Mouse (Mus musculus): ENCODE measurements around the gene Eps8l2. TPM values are rescaled to one million over a fixed set of nuclear protein-coding genes. Genes with fewer than 3 reads are reported as not detected.
"Not testable (repeated sequence)": the region's sequence is repeated elsewhere in the genome, so short reads cannot be mapped to it uniquely, and the experiment has no call there.

Eps8l2 gene
- polyA plus RNA-seq, 1 experiment = not detected

- Histone ChIP-seq H3K4me3 (ENCODE audit: insufficient read depth, low read length) (no peak overlapping the region), H3K27ac (ENCODE audit: insufficient read depth, low read depth, low read length) (no peak overlapping the region), H3K4me1 (ENCODE audit: control insufficient read depth, insufficient read depth, low read length) (peaks cover 14% of the 10 kb centered on the region)
- no peak for TF ChIP-seq POLR2A (IDR thresholded peaks at IDR 0.05; ENCODE audit: borderline replicate concordance, low read depth, low read length)
- TF ChIP-seq CTCF (IDR thresholded peaks at IDR 0.05; ENCODE audit: low read depth, low read length) = no peak
Observed at GRCm38 (mm10) chr7:141395348-141395747, 56.7 kb downstream of the Eps8l2 start.

DNA sequence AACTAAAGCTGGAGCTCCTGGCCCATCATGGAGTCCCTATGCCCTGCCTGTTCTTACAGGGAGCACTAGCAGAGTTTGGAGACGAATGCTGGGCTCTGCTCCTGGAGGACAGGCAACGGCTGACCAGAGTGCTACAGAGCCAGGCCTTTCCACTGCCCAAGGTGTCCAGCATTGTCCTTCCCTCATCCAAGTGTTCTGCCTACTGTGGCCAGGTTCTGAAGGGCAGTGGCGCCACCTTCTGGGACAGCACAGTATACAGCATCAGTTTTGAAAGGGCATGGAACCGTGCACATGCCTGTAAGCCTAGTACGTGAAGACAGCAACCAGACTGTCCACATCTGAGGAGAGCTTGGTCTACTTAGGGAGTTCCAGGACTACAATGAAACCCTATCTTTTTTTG, 64.6 kb downstream of the Eps8l2 start:
- Histone ChIP-seq H3K4me3 (ENCODE audit: insufficient read depth, low read length) (no peak overlapping the region), H3K4me1 (ENCODE audit: control insufficient read depth, insufficient read depth, low read length) (no peaks in the 10 kb centered on the region), H3K27ac (ENCODE audit: insufficient read depth, low read depth, low read length) (no peak overlapping the region)
- TF ChIP-seq POLR2A (IDR thresholded peaks at IDR 0.05; ENCODE audit: borderline replicate concordance, low read depth, low read length) = no peak
- peak; percentile 48; the same call in 1 of the 2 replicates for TF ChIP-seq CTCF (IDR thresholded peaks at IDR 0.05; ENCODE audit: low read depth, low read length)

- Histone ChIP-seq H3K4me3 (ENCODE audit: insufficient read depth, low read length) (no peak overlapping the region), H3K4me1 (ENCODE audit: control insufficient read depth, insufficient read depth, low read length) (peaks cover 4% of the 10 kb centered on the region), H3K27ac (ENCODE audit: insufficient read depth, low read depth, low read length) (no peak overlapping the region)
- TF ChIP-seq POLR2A (IDR thresholded peaks at IDR 0.05; ENCODE audit: borderline replicate concordance, low read depth, low read length) (no peak), CTCF (IDR thresholded peaks at IDR 0.05; ENCODE audit: low read depth, low read length) (no peak)
Observed at GRCm38 (mm10) chr7:141405466-141405865, 66.8 kb downstream of the Eps8l2 start.

GRCm38 (mm10) chr7:141407670-141408069, 69.0 kb downstream of the Eps8l2 start:
- H3K27ac ChIP-seq (ENCODE audit: insufficient read depth, low read depth, low read length); H3K4me1 ChIP-seq (ENCODE audit: control insufficient read depth, insufficient read depth, low read length); H3K4me3 ChIP-seq (ENCODE audit: insufficient read depth, low read length): not testable (repeated sequence)

DNA sequence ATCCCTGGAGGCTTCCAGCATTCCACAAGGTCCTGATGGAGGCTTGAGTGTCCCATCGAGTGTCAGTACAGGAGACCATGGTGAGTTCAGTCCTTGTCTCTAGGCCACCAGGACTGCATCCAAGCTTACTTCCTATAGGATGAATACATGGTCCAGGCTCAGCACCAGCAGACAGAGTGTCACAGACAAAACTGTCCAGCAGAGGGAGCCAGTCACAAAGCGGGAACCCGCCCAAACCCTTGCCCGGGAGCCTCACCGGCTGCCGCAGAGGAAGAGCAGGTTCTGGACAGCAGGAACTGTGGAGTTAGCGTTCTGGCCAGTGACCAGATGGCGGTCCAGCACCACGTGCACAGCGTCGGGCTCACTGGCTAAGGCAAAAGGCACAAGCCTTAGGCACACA, 70.2 kb downstream of the Eps8l2 start:
- Histone ChIP-seq H3K4me3 (ENCODE audit: insufficient read depth, low read length) (no peak overlapping the region), H3K4me1 (ENCODE audit: control insufficient read depth, insufficient read depth, low read length) (peaks cover 4% of the 10 kb centered on the region), H3K27ac (ENCODE audit: insufficient read depth, low read depth, low read length) (no peak overlapping the region)
- TF ChIP-seq POLR2A (IDR thresholded peaks at IDR 0.05; ENCODE audit: borderline replicate concordance, low read depth, low read length) (no peak), CTCF (IDR thresholded peaks at IDR 0.05; ENCODE audit: low read depth, low read length) (peak; percentile 39; the same call in 1 of the 2 replicates)

- Histone ChIP-seq H3K27ac (ENCODE audit: insufficient read depth, low read depth, low read length) (no peak overlapping the region), H3K4me3 (ENCODE audit: insufficient read depth, low read length) (no peak overlapping the region), H3K4me1 (ENCODE audit: control insufficient read depth, insufficient read depth, low read length) (peaks cover 9% of the 10 kb centered on the region)
- TF ChIP-seq POLR2A (IDR thresholded peaks at IDR 0.05; ENCODE audit: borderline replicate concordance, low read depth, low read length) (no peak), CTCF (IDR thresholded peaks at IDR 0.05; ENCODE audit: low read depth, low read length) (no peak)
Observed at GRCm38 (mm10) chr7:141410631-141411030, 72.0 kb downstream of the Eps8l2 start.

DNA sequence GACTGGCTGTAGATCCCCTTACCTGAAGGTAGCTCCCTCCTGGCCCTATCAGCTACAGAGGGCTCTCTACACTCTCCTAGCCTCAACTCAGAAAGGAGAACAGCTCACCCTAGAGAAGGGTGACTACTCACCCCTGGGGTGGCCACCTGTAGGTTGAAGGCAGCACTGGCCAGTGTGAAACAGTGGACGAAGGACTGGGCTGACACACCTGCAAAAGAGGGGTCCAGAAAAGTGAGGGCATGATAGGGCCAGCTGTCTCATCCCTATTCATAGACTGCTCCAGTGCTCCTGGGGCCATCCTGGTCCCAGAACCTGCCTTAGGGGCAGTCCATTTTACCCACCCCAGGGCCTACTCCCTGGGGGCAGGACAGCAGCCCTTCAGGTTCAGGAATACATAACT, 73.0 kb downstream of the Eps8l2 start:
- Histone ChIP-seq H3K4me3 (ENCODE audit: insufficient read depth, low read length) (no peak overlapping the region), H3K27ac (ENCODE audit: insufficient read depth, low read depth, low read length) (no peak overlapping the region), H3K4me1 (ENCODE audit: control insufficient read depth, insufficient read depth, low read length) (peaks cover 9% of the 10 kb centered on the region)
- TF ChIP-seq CTCF (IDR thresholded peaks at IDR 0.05; ENCODE audit: low read depth, low read length) = no peak
- no peak for TF ChIP-seq POLR2A (IDR thresholded peaks at IDR 0.05; ENCODE audit: borderline replicate concordance, low read depth, low read length)

Other genes with a start within 250 kb of the Eps8l2 start
- gene Sigirr, start 238.3 kb upstream of the Eps8l2 start, polyA plus RNA-seq (2012; ENCODE audit: insufficient read depth, insufficient read length, missing spikeins) = 1.6 and 3.9 TPM in 2 replicates
- not detected in 2 replicates for gene Ano9, start 221.1 kb upstream of the Eps8l2 start, polyA plus RNA-seq (2012; ENCODE audit: insufficient read depth, insufficient read length, missing spikeins)
- gene Ptdss2, start 216.5 kb upstream of the Eps8l2 start, polyA plus RNA-seq (2012; ENCODE audit: insufficient read depth, insufficient read length, missing spikeins) = 20.7 and 21.5 TPM in 2 replicates
- gene Rnh1, start 166.0 kb upstream of the Eps8l2 start, polyA plus RNA-seq (2012; ENCODE audit: insufficient read depth, insufficient read length, missing spikeins) = 131 and 141 TPM in 2 replicates
- 29.7 and 36.1 TPM in 2 replicates for gene Hras, start 144.9 kb upstream of the Eps8l2 start, polyA plus RNA-seq (2012; ENCODE audit: insufficient read depth, insufficient read length, missing spikeins)
- gene Lrrc56, start 144.7 kb upstream of the Eps8l2 start, polyA plus RNA-seq (2012; ENCODE audit: insufficient read depth, insufficient read length, missing spikeins) = 3.4 and 4.1 TPM in 2 replicates
- gene Lmntd2, start 124.8 kb upstream of the Eps8l2 start, polyA plus RNA-seq (2012; ENCODE audit: insufficient read depth, insufficient read length, missing spikeins) = 0.88 TPM in 1 of 2 replicates, not detected in the other
- gene Rassf7, start 123.0 kb upstream of the Eps8l2 start, polyA plus RNA-seq (2012; ENCODE audit: insufficient read depth, insufficient read length, missing spikeins) = 3.5 and 3.9 TPM in 2 replicates
- 36.2 and 45.2 TPM in 2 replicates for gene Phrf1, start 110.1 kb upstream of the Eps8l2 start, polyA plus RNA-seq (2012; ENCODE audit: insufficient read depth, insufficient read length, missing spikeins)
- 164 and 168 TPM in 2 replicates for gene Irf7, start 72.4 kb upstream of the Eps8l2 start, polyA plus RNA-seq (2012; ENCODE audit: insufficient read depth, insufficient read length, missing spikeins)
- gene Cdhr5, start 62.1 kb upstream of the Eps8l2 start, polyA plus RNA-seq (2012; ENCODE audit: insufficient read depth, insufficient read length, missing spikeins) = not detected in 2 replicates
- gene Sct, start 59.7 kb upstream of the Eps8l2 start, polyA plus RNA-seq (2012; ENCODE audit: insufficient read depth, insufficient read length, missing spikeins) = not detected in 2 replicates
- gene Drd4, start 46.9 kb upstream of the Eps8l2 start, polyA plus RNA-seq (2012; ENCODE audit: insufficient read depth, insufficient read length, missing spikeins) = not detected in 2 replicates
- gene Deaf1, start 11.2 kb upstream of the Eps8l2 start, polyA plus RNA-seq (2012; ENCODE audit: insufficient read depth, insufficient read length, missing spikeins) = 27.3 and 37.4 TPM in 2 replicates
- gene Tmem80, start 11.1 kb upstream of the Eps8l2 start, polyA plus RNA-seq (2012; ENCODE audit: insufficient read depth, insufficient read length, missing spikeins) = 29.8 and 37.8 TPM in 2 replicates
- gene Taldo1, start 53.3 kb downstream of the Eps8l2 start, polyA plus RNA-seq (2012; ENCODE audit: insufficient read depth, insufficient read length, missing spikeins) = 422 and 438 TPM in 2 replicates
- 45.8 and 50.5 TPM in 2 replicates for gene Gatd1, start 75.3 kb downstream of the Eps8l2 start, polyA plus RNA-seq (2012; ENCODE audit: insufficient read depth, insufficient read length, missing spikeins)
- not detected in 2 replicates for gene Cend1, start 90.6 kb downstream of the Eps8l2 start, polyA plus RNA-seq (2012; ENCODE audit: insufficient read depth, insufficient read length, missing spikeins)
- gene Slc25a22, start 99.0 kb downstream of the Eps8l2 start, polyA plus RNA-seq (2012; ENCODE audit: insufficient read depth, insufficient read length, missing spikeins) = 21.4 and 24.8 TPM in 2 replicates
- gene Pidd1, start 105.1 kb downstream of the Eps8l2 start, polyA plus RNA-seq (2012; ENCODE audit: insufficient read depth, insufficient read length, missing spikeins) = 4.0 and 5.6 TPM in 2 replicates
- 2,115 and 2,403 TPM in 2 replicates for gene Rplp2, start 108.5 kb downstream of the Eps8l2 start, polyA plus RNA-seq (2012; ENCODE audit: insufficient read depth, insufficient read length, missing spikeins)
- 92.9 and 94.0 TPM in 2 replicates for gene Pnpla2, start 116.3 kb downstream of the Eps8l2 start, polyA plus RNA-seq (2012; ENCODE audit: insufficient read depth, insufficient read length, missing spikeins)
- gene Cracr2b, start 122.2 kb downstream of the Eps8l2 start, polyA plus RNA-seq (2012; ENCODE audit: insufficient read depth, insufficient read length, missing spikeins) = 66.8 and 69.6 TPM in 2 replicates
- gene Cd151, start 128.5 kb downstream of the Eps8l2 start, polyA plus RNA-seq (2012; ENCODE audit: insufficient read depth, insufficient read length, missing spikeins) = 49.5 and 57.9 TPM in 2 replicates
- 4.8 and 5.0 TPM in 2 replicates for gene Polr2l, start 136.3 kb downstream of the Eps8l2 start, polyA plus RNA-seq (2012; ENCODE audit: insufficient read depth, insufficient read length, missing spikeins)
- 99.8 and 102 TPM in 2 replicates for gene Tspan4, start 136.4 kb downstream of the Eps8l2 start, polyA plus RNA-seq (2012; ENCODE audit: insufficient read depth, insufficient read length, missing spikeins)
- 16.3 TPM in 2 replicates for gene Chid1, start 201.0 kb downstream of the Eps8l2 start, polyA plus RNA-seq (2012; ENCODE audit: insufficient read depth, insufficient read length, missing spikeins)
- 103 and 114 TPM in 2 replicates for gene Ap2a2, start 223.3 kb downstream of the Eps8l2 start, polyA plus RNA-seq (2012; ENCODE audit: insufficient read depth, insufficient read length, missing spikeins)

Measured in bone marrow macrophage, adult 2 months (primary cell).